Mouse (Mus musculus) hindbrain, embryonic 10.5 days (tissue): ENCODE results near the gene Msx2. TPM values are rescaled to one million over a fixed set of nuclear protein-coding genes. Genes with fewer than 3 reads are reported as not detected.

ENCODE experiments used
- DNase-seq: peaks from one replicate; pipeline ENCODE4 v3.0.0-alpha.2; 2017; ENCODE audit warnings: low spot score
- H3K27ac ChIP-seq: fragments of 300-500 bp; sonication (generic); 2 replicates; pipeline ENCODE4 v1.5.1; 2016; ENCODE audit warnings: mild to moderate bottlenecking, moderate library complexity
- H3K27me3 ChIP-seq: fragments of 300-500 bp; sonication (generic); 2 replicates; pipeline ENCODE4 v1.6.1; 2016; ENCODE audit warnings: mild to moderate bottlenecking; ENCODE audit not compliant: poor library complexity, insufficient read depth, severe bottlenecking
- H3K36me3 ChIP-seq: fragments of 300-500 bp; sonication (generic); 2 replicates; pipeline ENCODE4 v1.6.1; 2016; ENCODE audit warnings: mild to moderate bottlenecking, moderate library complexity
- H3K4me1 ChIP-seq: fragments of 300-500 bp; sonication (generic); replicated peaks from 2 replicates; pipeline ENCODE4 v1.6.1; 2016; ENCODE audit warnings: mild to moderate bottlenecking
- H3K4me3 ChIP-seq: fragments of 300-500 bp; sonication (generic); 2 replicates; pipeline ENCODE4 v1.5.1; 2016; ENCODE audit warnings: mild to moderate bottlenecking, moderate library complexity
- H3K9me3 ChIP-seq: fragments of 300-500 bp; sonication (generic); 2 replicates; pipeline ENCODE4 v1.6.1; 2016; ENCODE audit warnings: mild to moderate bottlenecking, moderate library complexity
- WGBS: fragments of 180-500 bp; shearing (Covaris S2); methylation state at CpG from one replicate; pipeline ENCODE4 v1.1.7; 2016; 5-methylcytosine and 5-hydroxymethylcytosine counted together
- polyA plus RNA-seq: library from polyadenylated mRNA; unstranded; fragments of >200 nt; fragmentation: Nextera tagmentation; extraction: Ambion mirVana; gene quantifications from 2 replicates; pipeline ENCODE4 v1.2.1, GENCODE M21; 2016

Gene Msx2
- polyA plus RNA-seq, 1 experiment from 2014 or later, result 57.9 TPM

DNA sequence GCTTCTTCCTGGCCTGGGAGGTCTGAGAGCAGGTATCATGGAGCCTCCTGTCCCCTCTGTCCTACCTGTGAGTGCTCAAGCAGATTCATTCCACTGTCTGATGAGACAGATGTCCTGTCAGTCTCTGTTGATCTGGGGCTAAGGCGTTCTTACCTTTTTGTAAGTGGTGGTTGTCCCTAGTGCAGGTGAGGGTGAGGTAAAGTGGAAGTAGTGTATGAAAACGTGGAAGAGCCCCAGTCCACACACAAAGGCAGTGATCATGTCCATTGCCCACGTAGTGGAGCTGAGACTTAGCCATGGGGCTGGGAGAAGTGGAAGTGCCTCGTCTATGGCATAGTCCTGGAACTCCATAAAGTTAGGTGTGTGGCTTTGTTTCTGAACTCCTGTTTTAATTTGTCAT is 51.7 kb downstream of the Msx2 start:
- 81% methylated on average over 4 of the region's 4 CpGs for WGBS
- Histone ChIP-seq H3K27ac (no peak overlapping the region), H3K27me3 (no peaks in the 10 kb centered on the region), H3K36me3 (no peaks in the 10 kb centered on the region), H3K4me3 (no peak overlapping the region), H3K9me3 (no peaks in the 10 kb centered on the region), H3K4me1 (no peaks in the 10 kb centered on the region)
- no peak for DNase-seq

DNA sequence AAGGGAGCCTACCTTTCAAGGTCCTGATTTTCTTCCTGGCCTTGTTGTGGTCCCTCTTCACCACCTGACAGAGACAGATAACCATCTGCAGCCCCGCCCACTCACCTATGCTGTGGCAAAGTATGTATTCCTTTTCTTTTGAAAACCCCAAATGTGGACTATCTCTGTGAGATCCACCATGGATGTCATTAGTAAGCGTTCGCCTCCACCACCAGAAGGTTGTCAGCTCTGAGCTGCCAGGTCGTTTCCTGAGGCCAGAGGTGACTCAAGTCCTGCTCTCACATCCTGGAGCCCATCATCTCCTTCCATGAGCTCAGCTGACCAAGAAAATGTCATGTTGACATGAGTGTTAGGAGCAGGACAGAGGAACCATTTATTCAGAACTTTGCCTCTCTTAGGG is 52.1 kb downstream of the Msx2 start:
- Histone ChIP-seq H3K9me3 (no peaks in the 10 kb centered on the region), H3K27ac (no peak overlapping the region), H3K27me3 (no peaks in the 10 kb centered on the region), H3K36me3 (no peaks in the 10 kb centered on the region), H3K4me1 (no peaks in the 10 kb centered on the region), H3K4me3 (no peak overlapping the region)
- 83% methylated on average over 4 of the region's 4 CpGs for WGBS
- no peak for DNase-seq

DNA sequence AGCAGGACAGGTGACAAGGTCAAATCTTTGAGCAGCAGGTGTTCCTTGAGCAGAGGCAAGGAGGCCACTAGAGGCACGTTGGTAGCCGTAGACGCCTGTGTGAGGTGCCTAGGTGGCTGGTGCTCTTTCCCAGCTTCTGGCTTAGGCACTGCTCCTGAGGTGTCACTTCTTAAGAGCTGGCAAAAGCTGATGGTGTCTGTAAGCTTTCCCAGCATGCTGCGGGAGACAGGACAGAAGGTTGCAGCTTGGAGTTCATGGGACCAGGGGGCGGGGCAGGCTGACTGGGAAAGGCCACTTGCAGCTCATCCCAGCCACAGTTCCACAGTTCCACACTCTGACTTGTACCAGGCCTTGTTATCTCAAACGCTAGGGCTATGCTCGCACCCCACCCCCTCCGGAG is 53.2 kb downstream of the Msx2 start:
- Histone ChIP-seq H3K27ac (no peak overlapping the region), H3K9me3 (no peaks in the 10 kb centered on the region), H3K4me3 (no peak overlapping the region), H3K36me3 (no peaks in the 10 kb centered on the region), H3K4me1 (no peaks in the 10 kb centered on the region), H3K27me3 (no peaks in the 10 kb centered on the region)
- WGBS, result 82% methylated on average over 8 of the region's 8 CpGs
- DNase-seq, result no peak

DNA sequence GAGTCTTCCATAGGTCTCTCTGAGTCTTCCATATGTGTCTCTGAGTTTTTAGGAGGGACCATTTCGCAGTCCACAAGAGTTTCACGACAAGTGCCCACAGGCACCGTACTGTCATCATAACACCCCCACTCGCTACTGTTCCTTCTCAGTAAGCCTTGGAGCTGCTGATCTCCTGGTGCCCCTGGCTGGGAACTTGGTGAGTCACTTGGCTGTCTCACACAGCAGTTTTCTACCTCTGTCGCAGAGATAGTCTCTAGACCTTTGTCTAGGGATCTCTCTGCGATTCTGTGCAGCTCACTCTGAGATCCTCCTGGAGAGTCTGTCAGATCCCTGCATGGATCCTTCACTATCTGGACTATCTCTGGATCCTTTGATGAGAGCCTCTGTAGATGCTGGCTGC is 55.2 kb downstream of the Msx2 start:
- DNase-seq, result no peak
- H3K4me1 ChIP-seq, result no peaks in the 10 kb centered on the region
- H3K4me3 ChIP-seq, result no peak overlapping the region
- no peaks in the 10 kb centered on the region for H3K27me3 ChIP-seq
- no peaks in the 10 kb centered on the region for H3K9me3 ChIP-seq
- no peak overlapping the region for H3K27ac ChIP-seq
- WGBS, result 93% methylated on average over 6 of the region's 6 CpGs
- H3K36me3 ChIP-seq, result no peaks in the 10 kb centered on the region

Other genes with a start within 250 kb of the Msx2 start
- 13.5 and 16.9 TPM in 2 replicates for gene Ror2, start 186.9 kb downstream of the Msx2 start, polyA plus RNA-seq
- 33.6 and 34.9 TPM in 2 replicates for gene Sptlc1, start 95.7 kb downstream of the Msx2 start, polyA plus RNA-seq